Mouse (Mus musculus) granulocyte monocyte progenitor cell, adult 5-6 weeks (primary cell): ENCODE results near the gene Bbs2. TPM values are rescaled to one million over a fixed set of nuclear protein-coding genes. Genes with fewer than 3 reads are reported as not detected.
A peak's percentile ranks its signal among the peaks of the same experiment; 100 is the strongest.

ENCODE experiments used
- ATAC-seq: replicated peaks from 2 replicates; pipeline ENCODE4 v1.8.0; 2016; ENCODE audit warnings: mild to moderate bottlenecking, moderate TSS enrichment, inconsistent platforms; ENCODE audit not compliant: poor library complexity, severe bottlenecking
- total RNA-seq, 2 experiments: library from RNA; stranded (forward) in 1 of 2; stranded (reverse) in 1 of 2; fragments of 200-712, 200-1000 nt in 1 of 2; fragments of >200 nt in 1 of 2; fragmentation: Nextera tagmentation in 1 of 2; gene quantifications; 2 replicates each; pipeline ENCODE4 v1.2.3; 2014 to 2017

Bbs2 gene
- total RNA-seq, 2 experiments from 2014 or later: 15.6 to 17.6 TPM

DNA sequence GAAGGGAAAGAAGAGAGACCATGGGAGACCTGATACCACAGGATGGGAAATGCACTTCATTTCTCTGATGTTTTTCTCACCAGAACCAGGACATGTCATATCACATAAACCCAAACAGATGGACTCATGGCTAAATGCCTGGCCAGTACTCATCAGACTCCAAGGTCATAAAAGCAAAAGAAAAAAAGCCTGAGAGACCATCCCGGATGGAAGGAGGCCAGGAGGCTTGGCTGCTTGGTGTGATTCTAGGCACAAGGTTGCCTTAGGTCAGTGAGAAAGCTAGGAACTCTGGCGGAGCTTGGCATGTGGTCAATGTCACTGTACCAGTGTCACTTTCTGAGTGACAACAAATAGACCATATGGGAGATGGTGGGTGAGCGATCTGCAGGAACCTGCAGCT lies 9.1 kb upstream of the Bbs2 start:
- no peak for ATAC-seq

- no peak for ATAC-seq
Observed at GRCm38 (mm10) chr8:94104146-94104545, 5.4 kb upstream of the Bbs2 start.

GRCm38 (mm10) chr8:94098996-94099395 lies 268 bp upstream of the Bbs2 start:
- no peak for ATAC-seq

DNA sequence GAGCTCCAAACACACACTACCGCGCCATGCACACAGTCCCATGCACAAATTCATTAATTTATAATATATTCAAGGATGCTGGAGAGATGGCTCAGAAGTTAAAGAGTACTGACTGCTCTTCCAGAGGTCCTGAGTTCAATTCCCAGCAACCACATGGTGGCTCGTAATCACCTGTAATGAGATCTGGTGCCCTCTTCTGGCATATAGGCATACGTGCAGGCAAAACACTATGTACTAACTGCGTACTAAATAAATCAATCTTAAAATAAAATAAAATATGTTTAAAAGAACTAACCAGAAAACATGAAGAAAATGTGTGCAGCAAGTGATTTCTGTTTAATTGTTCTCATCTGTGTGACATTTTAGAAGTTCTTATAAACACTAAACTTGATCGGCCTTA lies 4.4 kb downstream of the Bbs2 start:
- ATAC-seq: no peak

GRCm38 (mm10) chr8:94092848-94093247 lies 5.9 kb downstream of the Bbs2 start:
- no peak for ATAC-seq

DNA sequence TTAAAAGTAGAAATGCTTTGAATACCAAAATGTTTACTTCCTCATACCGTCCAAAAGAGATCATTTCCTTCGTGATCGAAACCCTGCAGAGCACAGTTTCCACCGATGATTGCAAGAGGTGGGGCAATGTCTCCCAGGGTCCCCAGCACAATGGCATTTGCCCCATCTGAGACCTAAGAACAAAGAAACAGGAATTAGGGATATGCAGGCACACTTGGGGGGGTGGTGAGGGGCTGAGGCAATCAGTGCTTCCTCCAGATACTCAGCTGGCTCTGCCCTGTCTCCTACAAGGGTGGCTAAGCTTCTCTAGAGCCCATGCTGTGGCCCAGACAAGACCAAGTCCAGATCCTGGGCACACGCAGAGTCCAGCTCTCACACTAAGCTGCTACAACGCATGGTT lies 9.0 kb downstream of the Bbs2 start:
- peak; percentile 99 for ATAC-seq

- no peak for ATAC-seq
Observed at GRCm38 (mm10) chr8:94087964-94088363, 10.8 kb downstream of the Bbs2 start.

DNA sequence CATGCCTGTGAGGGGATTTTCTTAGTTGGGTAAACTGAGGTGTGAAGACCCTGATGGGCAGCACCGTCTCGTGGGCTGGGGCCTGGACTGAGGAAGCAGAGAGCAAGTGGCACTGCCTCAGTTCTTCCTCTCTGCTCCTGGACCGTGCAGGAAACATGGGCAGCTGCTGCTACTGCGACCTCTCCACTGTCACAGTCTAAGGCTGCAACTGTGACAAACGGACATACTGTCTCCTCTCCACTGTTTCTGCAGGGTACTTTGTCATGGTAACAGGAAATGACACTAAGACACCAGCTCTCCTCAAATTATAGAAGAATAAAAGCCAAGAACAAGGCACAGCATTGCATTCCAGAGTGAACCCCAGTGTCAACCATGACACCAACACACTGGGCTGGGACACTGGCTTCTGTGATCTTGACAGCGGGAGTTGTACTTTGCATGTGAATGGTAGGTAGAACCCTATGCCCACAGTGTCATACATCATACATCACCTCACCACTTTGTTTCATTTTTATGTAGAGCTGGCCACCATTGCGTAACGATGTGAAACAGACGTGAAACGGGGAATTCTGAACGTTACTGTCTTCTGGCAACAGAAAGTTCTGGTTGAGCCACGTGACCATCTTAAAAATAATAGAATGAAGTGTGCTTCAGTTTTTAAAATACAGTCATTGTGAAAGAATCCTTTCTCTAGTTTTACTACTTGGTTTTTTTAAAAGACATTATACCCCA lies 22.1 kb downstream of the Bbs2 start:
- ATAC-seq: peak; percentile 91

- no peak for ATAC-seq
Observed at GRCm38 (mm10) chr8:94068793-94069192, 29.9 kb downstream of the Bbs2 start.

DNA sequence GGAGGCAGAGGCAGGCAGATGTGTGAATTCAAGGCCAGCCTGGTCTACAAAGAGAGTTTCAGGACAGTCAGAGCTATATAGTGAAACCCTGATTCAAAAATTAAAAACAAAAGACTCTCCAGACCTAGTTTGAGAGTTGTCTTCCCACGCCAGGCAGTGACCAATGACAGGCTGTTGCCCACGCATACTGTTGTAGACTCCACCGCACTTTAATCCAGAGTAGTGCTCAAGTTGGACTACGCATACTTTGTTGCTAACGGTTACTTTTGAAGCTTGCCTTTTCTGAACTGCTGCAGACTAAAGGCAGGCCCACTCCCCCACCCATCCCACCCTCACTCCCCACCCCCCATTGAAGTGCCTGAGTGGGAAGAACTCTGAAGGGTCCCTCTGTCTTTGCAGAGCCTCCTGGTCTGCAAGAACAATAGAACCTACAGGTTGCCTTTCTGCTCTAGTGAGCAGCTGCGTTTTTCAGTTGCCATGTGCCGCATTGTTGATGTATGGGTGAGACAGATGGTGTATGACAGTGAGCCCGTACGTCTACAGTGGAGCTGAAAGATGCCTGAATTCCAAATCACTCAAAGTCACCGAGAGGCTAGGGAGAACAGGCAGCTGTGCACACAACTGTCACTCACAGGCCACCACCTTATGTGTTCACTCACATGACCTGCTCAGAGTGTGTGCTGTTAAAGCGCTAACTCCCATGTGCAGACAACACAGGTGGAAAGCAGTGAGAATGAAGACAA lies 32.4 kb downstream of the Bbs2 start:
- no peak for ATAC-seq

DNA sequence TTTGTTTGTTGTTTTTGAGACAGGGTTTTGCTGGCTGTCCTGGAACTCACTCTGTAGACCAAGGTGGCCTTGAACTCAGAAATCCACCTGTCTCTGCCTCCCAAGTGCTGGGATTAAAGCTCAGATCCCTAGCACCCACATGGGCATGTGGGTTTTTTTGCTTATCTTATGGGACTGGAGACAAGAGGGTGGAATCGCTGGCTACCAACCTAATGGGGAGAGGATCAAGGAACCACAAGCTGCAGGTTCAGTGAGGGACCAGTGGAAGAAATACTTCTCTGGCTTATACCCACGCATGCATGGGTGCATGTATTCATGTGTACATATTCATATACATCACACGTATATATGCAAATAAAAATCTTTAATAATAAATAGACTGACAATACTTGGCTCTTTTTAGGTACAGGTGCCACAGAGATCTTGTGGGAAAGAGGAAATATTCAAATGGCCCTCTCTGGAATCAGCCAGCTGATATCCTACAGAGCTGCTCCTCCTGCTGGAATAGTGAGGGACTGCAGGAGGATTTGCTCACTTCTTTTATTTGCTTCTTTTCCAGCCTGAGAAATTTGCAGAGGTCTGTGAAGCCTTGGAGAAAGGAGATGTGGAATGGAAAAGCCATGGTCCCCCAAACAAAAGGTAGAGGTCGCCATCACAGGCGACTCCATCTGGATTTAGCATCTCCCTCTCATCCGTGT lies 41.4 kb downstream of the Bbs2 start:
- ATAC-seq: peak; percentile 67

- no peak for ATAC-seq
Observed at GRCm38 (mm10) chr8:94052696-94053095, 46.0 kb downstream of the Bbs2 start.

- no peak for ATAC-seq
Observed at GRCm38 (mm10) chr8:94047845-94048244, 50.9 kb downstream of the Bbs2 start.

GRCm38 (mm10) chr8:94037806-94038205 lies 60.9 kb downstream of the Bbs2 start:
- no peak for ATAC-seq

DNA sequence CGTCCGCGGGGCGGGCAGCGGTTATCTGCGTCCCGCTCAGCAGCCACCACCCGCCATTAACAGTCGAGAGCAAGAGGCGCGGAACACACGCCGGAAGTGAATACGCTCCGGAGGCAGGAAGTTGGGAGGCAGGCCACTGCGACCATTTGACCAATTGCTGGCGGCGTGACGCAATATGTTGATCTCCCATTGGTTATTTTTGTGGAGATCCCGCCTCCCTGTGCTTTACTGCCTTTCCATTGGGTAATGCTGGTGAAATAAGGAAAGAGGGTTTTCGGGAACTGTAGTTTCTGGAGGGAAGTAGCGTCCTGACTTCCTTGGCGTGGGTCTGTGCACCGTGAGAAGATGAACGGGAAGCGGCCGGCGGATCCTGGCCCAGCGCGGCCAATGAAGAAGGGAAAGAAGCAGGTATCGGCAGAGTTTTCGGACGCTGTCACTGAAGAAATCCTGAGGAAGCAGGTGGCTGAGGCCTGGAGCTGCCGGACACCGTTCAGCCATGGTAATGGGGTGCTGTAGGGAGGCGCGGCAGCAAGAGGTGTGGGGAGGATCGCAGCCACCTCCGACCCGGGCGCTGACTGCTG lies 61.7 kb downstream of the Bbs2 start, which contains the start of the genes Nudt21 and Ogfod1:
Nudt21 (minus strand) TSS at position 88 of the 581 bp plus-strand sequence.
Ogfod1 (plus strand) TSS at position 255 of the 581 bp plus-strand sequence.
- peak; percentile 95 for ATAC-seq

DNA sequence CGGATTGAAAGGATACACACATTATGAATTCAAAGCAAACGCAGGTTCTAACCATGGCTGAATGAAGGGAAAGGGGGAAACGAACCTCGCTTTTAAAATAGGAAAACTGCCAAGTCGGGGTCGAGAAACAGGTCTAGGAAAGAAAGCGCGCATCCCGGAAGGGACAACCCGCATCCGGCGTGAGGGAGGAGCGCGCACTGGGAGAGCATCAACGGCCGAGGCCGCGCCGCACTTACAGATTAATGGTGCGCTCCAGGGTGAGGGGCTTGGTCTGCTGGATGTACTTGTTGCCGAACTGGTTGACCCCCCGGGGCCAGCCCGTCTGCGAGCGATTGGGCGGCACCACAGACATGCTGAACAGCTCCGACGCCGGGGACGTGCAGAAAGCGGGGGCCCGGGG lies 62.2 kb downstream of the Bbs2 start:
- ATAC-seq: peak; percentile 68

- no peak for ATAC-seq
Observed at GRCm38 (mm10) chr8:94035200-94035599, 63.5 kb downstream of the Bbs2 start.

DNA sequence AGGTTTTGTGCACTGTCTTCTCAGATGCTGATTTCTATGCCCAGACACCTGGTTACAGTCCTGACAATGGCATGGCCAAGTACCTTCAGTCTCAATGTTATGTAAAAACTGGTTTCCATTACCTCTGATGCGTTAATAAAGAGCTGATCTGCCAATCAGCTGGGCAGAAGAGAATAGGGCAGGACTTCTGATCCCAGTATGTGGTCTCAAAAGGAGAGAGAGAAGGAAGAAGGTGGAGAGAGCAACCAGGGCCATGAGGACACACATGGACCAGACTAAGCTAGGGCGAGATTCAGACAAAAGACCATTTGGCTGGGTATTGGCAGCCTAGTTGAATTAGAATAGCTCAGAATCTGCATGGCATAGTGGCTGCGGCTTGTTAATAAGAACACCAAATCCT lies 65.1 kb downstream of the Bbs2 start:
- no peak for ATAC-seq

DNA sequence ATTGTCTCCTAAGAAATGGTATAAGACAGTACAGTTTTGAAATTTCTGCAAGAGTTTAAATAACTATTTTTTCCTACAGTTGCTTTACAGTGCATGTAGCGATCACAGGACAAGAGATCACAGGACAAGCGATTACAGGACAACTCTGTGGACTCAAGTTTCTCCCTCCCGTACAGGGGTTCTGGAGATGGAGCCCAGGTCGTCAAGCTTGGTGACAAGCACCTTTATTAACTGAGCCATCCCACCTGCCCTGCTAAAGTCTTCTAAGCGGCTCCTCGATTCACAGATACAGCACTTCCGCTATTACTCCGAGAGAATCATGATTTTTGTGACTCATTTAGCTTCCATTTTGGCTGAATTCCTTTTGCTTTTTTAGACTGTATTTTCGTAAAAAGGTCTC lies 69.0 kb downstream of the Bbs2 start:
- ATAC-seq: no peak

DNA sequence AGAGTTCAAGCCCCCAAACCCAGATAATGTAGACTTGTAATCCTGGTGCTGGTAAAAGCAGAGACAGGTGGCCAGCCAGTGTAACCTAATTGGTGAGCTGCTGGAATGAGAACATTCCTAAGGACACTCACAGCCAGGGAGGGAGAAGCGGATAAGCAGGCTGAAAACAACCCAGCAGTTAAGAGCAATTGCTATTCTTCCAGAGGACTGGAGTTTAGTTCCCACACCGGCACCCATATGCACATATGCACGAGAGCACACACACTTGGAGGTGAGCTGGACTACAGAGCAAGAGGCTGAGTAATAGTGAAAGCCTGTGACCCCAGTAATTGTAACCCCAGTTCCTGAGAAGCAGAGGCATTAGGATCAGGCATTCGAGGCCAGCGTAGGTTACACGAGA lies 74.8 kb downstream of the Bbs2 start:
- ATAC-seq: no peak
